Mouse (Mus musculus): Measurements from ENCODE around the gene Lhfpl3. TPM values are rescaled to one million over a fixed set of nuclear protein-coding genes. Genes with fewer than 3 reads are reported as not detected.

The Lhfpl3 gene
- total RNA-seq, 2 experiments from 2014 or later = not detected

- DNase-seq = no peak
- intact Hi-C loops (cut with DNase I) = no loop called here
These were observed 368.4 kb downstream of the Lhfpl3 start for GRCm38 (mm10) chr5:23114249-23114648.

GRCm38 (mm10) chr5:23126851-23127250, 381.0 kb downstream of the Lhfpl3 start:
- no peak for DNase-seq
- intact Hi-C loops (cut with DNase I) = no loop called here

- intact Hi-C loops (cut with DNase I) = no loop called here
- no peak for DNase-seq
These were observed 394.5 kb downstream of the Lhfpl3 start for GRCm38 (mm10) chr5:23140183-23140921.

GRCm38 (mm10) chr5:23153210-23153609, 407.4 kb downstream of the Lhfpl3 start:
- intact Hi-C loops (cut with DNase I) = no loop called here
- no peak for DNase-seq

DNA sequence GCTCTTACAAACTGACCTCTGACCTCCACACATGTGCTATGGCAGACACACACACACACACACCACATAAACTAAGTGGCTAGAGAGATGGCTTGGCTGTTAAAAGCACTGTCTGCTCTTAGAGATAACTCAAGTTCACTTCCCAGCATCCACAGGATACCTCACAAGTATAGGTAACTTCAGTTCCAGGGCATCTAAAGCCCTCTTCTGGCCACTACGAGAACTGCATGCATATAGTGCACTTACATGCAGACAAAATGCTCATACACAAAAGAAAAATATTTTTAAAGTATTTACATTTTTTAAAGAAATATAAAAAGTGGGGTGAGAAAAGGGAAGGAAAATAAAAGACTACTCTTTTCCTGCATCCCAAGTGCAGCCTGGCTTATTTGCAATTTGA, 408.6 kb downstream of the Lhfpl3 start:
- no peak for DNase-seq
- intact Hi-C loops (cut with DNase I) = no loop called here

DNA sequence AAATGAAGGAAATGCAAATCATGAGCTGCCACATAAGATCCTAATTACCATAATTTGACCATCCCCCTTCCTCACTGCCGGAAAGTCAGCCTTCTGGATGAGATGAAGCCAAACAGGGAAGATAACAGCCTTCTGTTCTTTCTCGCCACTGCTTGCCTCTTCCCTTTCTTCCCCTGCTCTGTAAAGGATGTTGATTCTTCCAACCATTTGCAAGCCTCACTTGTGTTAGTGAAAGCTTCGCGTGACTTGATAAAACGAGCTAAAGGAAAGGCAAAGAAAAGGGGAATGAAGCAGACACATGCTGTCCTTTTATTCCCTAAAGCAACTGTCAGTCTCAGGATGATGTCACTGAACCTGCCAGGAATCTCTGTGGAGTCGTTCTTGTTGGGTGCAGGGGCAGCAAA, 420.1 kb downstream of the Lhfpl3 start:
- intact Hi-C loops (cut with DNase I) = no loop called here
- DNase-seq = no peak

DNA sequence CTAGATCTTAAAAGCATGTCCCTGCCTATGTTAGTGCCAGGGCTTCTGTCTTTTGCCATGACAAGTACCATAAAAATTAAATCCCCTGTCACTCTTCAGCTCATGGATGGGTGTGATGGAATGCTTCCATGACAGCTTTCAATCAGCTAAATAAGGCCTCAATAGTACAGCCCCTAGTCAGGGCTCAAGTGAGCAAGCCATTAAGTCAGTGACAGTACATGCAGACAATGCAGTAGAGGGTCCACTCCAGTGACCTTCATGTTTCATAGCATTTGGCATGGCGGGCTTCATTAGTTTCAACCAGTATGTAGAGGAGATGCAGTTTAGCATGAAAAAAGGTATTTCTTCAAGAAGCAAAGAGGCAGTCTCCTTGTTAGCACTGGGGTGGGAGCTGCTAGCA, 420.8 kb downstream of the Lhfpl3 start:
- no peak for DNase-seq
- intact Hi-C loops (cut with DNase I) = no loop called here

DNA sequence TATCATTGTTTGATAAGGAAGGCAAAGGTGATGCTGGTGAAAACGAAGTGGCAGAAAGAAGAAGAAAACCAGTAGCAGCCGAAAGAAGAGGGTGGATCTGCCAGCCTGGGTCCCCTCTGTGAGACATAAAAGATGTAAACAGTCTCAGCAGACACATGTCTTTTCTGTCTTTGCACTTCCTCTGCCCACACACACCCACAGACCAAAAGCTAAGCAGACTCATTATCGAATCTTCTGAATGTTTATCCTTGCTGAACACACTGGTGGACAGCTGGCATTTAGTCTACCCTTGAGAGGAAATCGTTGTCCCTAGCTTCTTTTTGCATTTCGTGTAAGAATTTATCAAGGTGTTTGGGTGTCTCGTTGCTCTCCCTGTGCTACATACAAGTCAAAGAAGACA, 443.8 kb downstream of the Lhfpl3 start:
- intact Hi-C loops (cut with DNase I) = no loop called here

DNA sequence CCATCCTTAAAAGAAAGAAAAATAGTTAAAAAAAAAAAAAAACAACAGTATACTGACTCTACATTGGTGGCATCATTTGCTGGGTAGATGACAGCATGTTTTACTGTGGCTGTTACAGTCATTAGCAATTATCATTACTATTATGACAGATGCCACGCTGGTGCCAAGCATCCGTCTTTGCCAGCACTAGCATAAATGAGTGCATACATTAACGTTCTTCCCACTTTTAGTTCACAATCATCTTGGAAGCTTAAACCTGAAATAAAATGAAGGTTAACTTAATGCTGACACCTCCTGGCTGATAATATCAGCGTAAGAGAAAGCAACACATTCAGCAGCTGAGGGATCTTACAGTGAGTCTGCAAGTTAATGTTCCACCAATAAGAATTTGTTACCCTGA, 451.0 kb downstream of the Lhfpl3 start:
- no peak for DNase-seq
- intact Hi-C loops (cut with DNase I) = no loop called here

More for the DNA sequence above, 443.8 kb downstream of the Lhfpl3 start:
- DNase-seq = no peak

DNA sequence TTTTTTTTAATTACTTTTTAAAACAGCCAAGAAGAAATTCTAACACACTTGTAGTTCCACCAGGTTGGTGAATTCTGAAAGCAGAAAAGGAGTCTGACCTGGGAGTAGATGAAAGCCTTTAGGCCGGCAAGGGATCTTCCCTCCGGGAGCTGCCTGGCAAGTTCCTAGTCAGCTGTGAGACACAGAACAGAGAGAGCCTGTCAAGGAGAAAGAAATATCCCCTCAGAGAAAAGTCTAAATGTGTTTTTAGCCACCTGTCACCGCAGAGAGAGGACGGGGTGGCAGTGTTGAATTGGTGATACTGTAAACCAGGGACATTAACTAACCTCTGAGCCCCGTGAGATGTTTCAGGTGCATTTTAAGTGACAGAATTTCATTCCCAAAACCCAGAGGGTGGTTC, 467.2 kb downstream of the Lhfpl3 start:
- DNase-seq = no peak
- intact Hi-C loops (cut with DNase I) = no loop called here

DNA sequence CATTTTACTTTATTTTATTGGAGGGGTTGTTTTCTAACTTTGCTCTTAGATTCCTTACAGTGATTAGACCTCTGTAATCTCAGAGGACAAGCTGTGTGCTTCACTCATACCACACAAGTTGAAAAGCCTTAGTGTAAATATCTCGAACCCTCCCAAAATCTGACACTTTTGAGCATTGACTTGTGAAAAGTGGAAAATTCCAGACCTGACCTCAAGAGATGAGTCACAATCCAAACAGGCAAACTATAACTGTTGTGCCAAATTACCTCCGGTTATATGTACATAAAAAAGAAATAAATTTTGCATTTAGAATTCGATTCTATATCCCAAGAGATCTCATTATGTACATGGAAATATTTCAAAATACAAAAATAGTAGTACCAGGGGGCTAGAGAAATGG, 468.8 kb downstream of the Lhfpl3 start:
- intact Hi-C loops (cut with DNase I) = no loop called here

GRCm38 (mm10) chr5:23219655-23220054, 473.8 kb downstream of the Lhfpl3 start:
- DNase-seq = no peak
- intact Hi-C loops (cut with DNase I) = loop anchor here (10.0 kb wide), 2 partner anchors 685 to 1235 kb away; no protein-coding TSS in a partner anchor

More for the DNA sequence above, 468.8 kb downstream of the Lhfpl3 start:
- DNase-seq = no peak

- peak; percentile 59 to 65 for DNase-seq
These were observed 479.1 kb downstream of the Lhfpl3 start for GRCm38 (mm10) chr5:23224759-23225536.

GRCm38 (mm10) chr5:23225621-23226020, 479.8 kb downstream of the Lhfpl3 start:
- intact Hi-C loops (cut with DNase I) = loop anchor here (2.0 to 10.0 kb wide), 4 partner anchors 468 to 1241 kb away; no protein-coding TSS in a partner anchor

More at GRCm38 (mm10) chr5:23224759-23225536, 479.1 kb downstream of the Lhfpl3 start:
- intact Hi-C loops (cut with DNase I) = loop anchor here (1.0 to 10.0 kb wide), 5 partner anchors 262 to 1240 kb away; no protein-coding TSS in a partner anchor

DNA sequence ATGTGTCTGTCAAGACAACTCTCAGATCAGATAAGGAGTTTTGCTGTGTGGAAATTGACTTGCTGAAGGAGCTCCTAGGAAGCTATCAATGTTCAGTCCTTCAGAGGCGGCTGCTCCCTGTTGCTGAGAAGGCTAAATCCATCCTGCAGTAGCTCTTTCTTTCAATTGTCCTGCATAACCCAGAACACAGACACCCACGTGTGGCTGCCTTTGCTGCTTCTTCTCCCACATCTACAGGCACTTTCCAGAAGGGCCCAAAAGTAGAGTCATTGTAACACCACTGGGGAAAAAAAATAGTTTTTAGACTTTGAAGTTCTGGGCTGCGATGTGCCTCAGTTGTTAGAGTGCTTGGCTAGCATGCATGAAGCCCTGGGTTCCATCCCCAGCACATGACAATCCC, 480.9 kb downstream of the Lhfpl3 start:
- intact Hi-C loops (cut with DNase I) = loop anchor here (5.0 to 10.0 kb wide), 3 partner anchors 469 to 1242 kb away; no protein-coding TSS in a partner anchor
- DNase-seq = no peak

More at GRCm38 (mm10) chr5:23225621-23226020, 479.8 kb downstream of the Lhfpl3 start:
- no peak for DNase-seq

DNA sequence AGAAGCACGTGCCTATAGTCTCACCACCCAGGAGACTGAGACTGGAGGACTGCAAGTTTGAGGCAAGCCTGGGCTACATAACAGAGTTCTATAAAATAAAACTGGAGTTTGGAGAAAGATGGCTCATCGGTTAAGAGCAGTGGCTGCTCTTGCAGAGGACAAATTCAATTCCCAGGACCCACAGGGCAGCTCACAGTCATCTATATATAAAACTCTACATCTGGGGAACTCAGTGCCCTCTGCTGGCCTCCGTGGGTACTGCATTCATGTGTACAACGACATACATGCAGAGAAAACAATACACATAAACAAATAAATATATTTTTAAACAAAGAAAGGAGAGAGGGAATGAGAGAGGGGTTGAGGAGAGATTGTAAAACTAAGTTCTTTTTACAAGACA, 501.1 kb downstream of the Lhfpl3 start:
- DNase-seq = peak; percentile 34 to 68

DNA sequence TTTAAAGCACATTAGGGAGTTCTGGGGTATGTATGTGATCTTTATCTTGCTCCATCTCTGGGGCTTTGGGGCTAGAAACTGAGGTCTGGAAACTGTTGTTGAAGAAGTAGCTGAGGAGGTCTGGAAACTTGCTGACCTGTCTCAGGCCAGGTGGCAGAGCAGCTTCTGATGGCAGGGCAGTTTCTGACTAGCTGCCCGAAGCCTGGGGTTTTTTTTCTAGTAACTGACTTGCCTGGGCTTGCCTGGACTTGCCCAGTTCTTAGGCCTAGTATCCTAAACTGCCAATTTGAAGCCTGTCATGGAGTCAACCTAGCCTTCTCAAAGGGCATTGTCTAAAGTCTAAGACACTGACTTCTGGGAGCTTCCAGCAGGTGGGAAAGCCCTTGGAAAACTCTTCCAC, 501.9 kb downstream of the Lhfpl3 start:
- DNase-seq = no peak

More for the DNA sequence above, 501.1 kb downstream of the Lhfpl3 start:
- intact Hi-C loops (cut with DNase I) = no loop called here

GRCm38 (mm10) chr5:23248303-23248702, 502.4 kb downstream of the Lhfpl3 start:
- intact Hi-C loops (cut with DNase I) = no loop called here

More for the DNA sequence above, 501.9 kb downstream of the Lhfpl3 start:
- intact Hi-C loops (cut with DNase I) = no loop called here

GRCm38 (mm10) chr5:23249896-23250875, 504.3 kb downstream of the Lhfpl3 start:
- DNase-seq = no peak
- intact Hi-C loops (cut with DNase I) = loop anchor here (5.0 to 10.0 kb wide), 2 partner anchors 137 to 245 kb away; no protein-coding TSS in a partner anchor

More at GRCm38 (mm10) chr5:23248303-23248702, 502.4 kb downstream of the Lhfpl3 start:
- no peak for DNase-seq
